Mouse (Mus musculus) cerebellum, postnatal 10 days (tissue): ENCODE measurements around the gene Slc35e2.

Experiments used
- DNase-seq, 2 experiments: peaks; one replicate each; pipeline ENCODE4 v3.0.0; 2021; ENCODE audit warnings: mixed read lengths in 2 of 2

Gene Slc35e2

DNA sequence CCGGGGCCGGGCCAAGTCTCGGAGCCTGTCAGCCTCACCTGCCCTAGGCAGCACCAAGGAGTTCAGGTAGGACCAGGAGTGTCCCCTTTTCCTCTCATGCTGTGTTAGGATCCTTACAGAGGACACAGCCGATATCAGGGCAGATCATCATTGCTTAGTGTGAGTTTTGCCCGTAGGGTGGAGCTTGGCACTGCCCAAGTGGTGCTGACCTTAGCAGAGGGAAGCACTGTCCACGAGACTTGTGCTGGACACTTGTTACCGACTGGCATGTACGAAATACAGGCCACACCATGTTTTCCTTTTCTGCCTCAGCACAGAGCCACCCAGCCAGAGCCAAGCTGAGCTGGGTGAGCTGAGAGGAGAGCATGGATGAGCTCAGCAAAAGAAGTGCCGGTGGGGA, 24.1 kb upstream of the Slc35e2 start:
- DNase-seq: no peak

DNA sequence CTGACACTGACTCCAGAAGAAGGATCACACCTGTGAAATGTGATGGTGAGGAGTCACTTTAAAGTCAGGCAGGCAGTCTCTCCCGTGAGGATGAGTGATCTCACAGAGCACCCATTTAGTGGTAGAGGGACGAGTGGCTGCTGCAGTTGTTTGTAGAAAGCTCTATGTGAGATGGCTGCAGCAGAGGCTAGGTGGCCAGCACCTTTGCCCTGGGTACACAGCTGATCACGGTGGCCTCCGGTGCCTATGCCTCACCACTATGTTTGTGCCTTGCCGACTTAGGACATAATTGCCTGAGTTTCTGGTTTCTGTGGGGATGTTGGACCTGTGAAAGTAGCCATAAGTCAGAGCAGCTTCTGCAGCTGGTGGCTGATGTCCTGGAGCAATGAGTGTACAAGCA, 23.5 kb upstream of the Slc35e2 start:
- DNase-seq: no peak

DNA sequence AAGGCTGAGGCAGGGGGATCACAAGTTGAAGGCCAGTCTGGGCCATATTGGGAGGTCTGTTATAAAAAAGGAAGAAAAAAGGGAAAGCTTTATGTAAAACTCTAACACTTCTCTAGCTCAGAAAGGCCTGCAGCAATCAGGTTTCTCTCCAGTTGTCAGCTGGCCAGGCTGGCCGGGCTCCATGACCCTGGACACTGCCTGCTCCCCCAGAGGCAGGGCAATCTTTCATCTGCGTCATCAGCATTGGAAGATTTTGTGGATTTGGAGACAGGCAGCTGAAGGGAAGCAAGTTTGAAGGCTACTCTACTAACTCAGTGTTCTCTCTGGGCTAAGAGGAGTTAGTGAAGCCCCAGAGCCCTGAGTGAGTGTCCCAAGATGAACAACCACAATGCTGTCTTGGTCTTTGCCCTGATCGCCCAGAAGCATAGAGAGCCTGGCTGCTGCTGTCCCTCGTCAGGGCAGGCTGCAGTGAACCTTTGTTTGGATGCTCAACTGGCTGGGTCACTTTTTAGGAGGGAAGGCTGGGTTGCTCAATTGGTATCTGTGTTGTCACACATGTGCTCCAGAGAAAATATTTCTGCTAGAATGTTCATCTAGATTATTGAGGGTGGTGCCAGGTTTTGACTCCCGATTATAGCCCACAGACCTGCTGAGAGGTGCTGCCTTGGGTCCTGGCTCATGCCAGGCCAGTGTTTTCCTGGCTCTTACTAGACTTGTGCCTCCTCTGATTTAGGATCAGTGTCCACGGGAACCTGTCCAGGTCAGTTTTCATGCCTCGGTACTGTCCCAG, 22.7 kb upstream of the Slc35e2 start:
- DNase-seq: no peak

DNA sequence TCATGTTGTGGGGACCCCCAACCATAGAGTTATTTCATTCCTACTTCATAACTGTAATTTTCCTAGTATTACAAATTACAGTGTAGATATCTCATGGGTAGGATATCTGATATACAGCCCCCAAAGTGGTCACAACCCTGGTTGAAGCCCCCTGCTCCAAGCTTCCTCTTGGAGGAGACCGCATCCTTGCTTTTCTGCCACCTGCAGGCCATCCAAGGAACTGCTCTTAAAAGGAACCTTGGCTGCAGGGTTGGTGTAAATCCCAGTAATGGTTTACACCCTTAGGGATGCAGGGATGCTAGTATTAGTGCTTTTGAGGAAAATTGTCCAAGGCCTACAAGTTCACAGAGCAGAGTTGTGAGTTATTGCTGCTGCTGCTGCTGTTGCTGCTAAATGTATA, 20.8 kb upstream of the Slc35e2 start:
- peak; percentile 82 to 86 for DNase-seq

DNA sequence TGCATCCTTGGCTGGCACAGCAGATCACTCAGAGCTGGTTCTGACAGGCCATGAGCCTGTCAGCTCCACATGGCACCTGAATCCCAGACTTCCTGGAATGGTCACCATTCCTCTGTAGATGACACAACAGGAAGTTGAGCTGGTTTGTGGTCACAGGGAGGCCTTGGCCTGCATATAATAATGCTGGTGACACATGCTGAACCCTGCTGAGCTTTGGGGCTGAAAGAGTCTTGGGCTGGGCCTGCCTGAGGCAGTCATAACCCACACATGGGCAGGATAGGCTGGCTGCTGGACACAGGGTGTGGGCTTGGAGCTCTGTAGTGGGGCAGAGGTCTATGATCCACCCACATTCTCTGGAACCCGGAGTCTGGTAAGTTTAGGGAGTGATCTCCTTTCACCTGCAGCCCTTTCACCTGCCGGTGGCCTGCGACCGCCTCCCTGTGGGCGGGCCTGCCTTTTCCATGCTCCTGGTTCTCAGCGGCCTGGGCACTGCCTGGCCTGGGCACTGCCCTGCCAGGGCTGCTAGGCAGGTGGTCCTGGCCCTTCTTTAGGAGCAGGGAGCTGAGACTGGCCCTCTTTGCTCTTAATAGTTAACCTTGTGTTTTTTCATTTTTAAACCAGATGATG, 18.8 kb upstream of the Slc35e2 start:
- no peak for DNase-seq

DNA sequence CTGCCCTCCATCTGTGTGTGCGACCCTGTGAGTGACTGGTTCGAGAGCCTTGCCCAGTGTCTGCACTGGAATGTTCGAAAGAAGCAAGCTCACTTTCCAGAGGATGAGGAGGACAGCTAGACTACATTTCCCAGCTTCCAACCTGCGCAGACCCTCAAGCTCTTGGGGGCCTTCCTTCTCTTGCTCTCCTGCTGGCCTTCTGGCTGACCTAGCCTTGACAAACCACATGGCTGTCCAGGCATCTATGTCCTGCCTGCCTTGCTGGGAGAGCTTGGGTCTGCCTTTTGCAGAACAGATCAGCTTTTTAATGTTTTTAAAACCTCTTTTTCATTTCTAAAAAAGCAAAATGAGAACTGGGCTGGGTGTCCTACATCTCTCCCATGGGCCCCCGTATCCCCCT, 11.9 kb upstream of the Slc35e2 start:
- no peak for DNase-seq

DNA sequence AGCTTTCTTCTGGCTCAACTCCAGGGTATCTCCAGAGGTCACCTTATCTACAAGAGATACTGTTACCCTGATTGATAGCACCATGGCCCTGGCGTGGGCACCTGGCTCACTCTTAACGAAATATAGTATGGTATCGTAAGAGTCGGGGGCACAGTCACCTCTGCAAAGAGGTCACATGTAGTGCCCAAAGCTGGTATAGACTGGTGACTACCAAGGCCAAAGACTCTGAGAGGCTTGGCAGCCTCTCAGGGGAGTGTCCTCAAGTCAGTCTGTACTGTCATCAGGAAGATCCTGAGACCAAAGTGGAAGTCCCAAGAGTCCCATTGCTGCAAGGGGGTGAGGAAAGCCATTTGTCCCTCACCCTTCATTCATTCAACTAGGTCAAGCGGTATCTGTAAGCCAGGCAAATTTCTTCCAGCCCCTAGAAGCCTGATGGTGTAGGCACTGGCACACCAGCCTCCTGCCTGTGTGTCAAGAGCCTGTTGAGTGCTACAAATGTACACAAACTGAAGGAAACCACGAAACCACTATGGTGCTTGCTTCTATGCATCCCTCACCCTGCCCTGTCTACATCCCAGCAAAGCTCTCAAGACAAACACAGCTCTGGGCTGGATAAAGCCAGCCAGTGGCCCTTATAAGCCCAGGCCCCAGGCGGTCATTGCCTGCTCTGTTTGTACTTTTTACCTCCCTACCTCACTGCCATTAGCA, 10.1 kb upstream of the Slc35e2 start:
- DNase-seq: no peak

DNA sequence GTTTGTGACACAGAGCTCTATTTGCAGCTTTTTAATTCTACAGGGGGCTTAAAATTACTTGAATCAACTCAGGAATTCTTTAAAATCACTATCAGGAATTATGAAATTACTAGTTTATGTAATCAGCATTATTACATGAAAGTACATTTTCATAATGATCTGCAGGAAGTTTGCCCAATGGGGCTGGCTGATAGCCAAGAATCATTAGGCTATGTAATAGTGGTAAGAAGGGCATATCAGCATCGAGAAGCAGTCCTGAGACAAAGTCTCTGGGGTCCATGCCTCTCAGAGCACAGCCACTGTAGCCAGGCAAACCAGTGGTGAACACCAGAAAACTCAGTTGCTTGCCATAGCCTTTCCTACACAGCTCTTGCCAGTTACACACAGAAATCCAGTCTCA, 7.4 kb upstream of the Slc35e2 start:
- DNase-seq: peak; percentile 20 to 29

DNA sequence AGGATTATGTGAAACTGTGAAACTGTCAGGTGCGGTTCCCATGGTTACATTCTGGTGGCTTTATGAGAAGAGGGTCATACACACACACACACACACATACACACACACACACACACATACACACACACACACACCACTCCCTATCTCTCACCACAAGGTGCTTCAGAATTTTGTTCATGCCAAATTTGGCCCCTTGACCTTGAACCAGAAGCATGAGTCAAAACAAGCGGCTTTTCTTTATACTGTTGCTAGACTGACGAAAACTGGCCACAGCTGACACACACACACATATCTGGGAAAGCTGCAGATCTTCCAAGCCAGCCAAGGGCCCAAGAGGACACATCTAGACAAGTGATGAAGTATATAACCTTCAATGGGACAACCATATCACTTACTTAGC, 5.4 kb upstream of the Slc35e2 start:
- DNase-seq: no peak

DNA sequence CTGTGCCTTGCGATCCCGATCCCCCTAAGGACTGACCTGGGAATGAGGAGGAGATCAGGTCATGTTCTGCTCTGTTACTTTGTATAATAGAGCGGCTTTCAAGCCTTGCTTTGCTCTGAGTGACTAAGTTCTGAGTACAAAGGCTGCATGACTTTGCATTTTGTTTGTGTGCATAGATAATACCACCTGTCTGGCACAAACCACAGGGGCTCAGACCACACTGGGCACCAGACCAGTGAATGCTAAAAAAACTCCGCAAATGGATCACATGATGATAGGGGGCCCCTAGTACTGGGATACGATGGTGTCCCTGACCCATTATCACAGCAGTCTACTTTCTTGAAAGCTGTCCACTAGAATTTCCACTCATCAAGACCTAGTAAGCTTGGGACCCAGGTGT, 4.6 kb upstream of the Slc35e2 start:
- DNase-seq: no peak

DNA sequence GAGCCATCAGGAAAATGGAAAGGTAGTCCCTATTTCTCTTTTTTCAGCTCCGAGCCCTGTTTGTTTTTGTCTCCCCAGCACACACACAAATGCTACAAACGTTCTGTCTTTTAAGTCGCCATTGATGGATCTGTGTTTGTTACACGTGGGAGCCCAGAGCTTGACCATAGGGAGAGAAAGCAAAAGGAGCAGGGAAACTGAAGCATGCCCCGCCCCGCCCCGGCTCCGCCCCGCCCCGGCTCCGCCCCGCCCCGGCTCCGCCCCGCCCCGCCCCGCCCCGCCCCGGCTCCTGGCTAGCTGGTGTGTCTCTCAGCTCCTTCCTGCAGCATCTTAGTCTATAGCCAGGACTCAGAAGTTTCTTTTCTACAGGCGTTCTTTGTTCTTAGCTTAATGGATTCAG, 2.7 kb upstream of the Slc35e2 start:
- DNase-seq: no peak

DNA sequence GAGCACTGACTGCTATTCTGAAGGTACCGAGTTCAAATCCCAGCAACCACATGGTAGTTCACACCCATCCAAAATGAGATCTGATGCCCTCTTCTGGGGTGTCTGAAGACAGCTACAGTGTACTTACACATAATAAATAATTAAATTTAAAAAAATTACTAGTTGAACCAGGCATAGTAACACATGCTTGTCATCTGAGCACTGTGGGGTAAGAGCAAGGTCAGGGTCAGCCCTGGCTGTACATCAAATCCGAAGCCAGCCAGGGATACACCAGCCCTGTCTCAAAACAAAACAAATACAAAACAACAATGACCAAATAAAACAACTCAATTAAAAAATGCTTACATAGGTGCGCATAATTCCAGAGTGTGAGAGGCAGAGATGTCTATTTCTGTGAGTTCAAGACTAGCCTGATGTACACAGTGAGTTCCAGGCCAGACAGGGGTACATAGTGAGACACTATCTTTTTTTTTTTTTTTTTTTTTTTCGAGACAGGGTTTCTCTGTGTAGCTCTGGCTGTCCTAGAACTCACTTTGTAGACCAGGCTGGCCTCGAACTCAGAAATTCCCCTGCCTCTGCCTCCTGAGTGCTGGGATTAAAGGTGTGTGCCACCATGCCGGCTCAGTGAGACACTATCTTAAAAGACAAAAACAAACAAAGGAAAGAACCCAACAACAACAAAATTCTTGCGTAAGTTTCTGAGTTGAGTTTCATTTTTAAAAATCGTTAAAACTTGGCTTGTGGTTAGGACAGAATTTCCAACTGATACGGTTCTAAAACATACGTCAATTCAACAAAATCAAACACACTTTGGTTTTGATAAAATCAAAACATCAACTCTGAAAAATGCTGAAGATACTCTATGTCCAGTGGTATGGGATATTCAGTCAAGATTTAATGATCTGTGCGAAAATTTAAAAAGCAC, 1.1 kb upstream of the Slc35e2 start:
- no peak for DNase-seq

DNA sequence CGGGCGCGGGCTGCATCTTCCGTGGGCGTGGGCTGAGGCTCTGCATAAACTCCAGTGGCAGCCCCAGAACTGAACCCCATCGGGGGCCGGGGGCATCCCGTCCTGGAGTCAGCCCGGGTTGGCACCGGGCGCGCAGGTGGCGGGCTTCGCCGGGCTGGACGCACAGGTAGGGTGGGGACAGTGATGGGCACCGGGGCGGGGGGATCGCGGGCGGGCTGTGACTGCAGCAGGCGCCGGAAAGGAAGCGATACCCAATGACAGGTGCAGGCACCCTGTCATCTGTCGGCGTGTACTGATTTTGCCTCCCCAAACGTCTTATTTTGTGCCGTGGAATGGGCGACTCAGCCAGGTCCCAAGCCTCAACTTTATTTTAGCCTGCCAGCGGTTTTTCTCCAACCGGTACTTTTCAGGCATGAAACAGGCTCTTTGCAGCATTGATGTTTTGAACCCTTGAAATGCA, 811 bp downstream of the Slc35e2 start:
- DNase-seq: no peak

DNA sequence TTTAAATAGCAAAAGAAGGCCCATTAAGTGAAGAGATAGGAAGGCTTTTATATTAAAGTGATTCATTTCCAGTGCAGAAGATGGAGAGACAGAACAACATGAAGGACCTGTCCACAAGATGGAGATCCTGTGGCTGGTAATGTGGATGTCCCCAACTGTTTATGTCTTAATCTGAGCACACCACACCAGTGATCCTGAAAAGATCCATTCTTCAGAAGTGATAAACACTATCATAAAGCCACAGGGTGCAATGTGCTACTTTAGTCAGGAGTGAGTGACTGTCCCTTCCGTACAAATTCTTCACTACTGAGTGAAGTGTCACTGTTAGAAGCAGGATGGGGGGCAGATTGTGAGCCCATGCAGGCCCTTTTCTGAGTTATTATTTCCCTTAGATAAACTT, 1.5 kb downstream of the Slc35e2 start:
- no peak for DNase-seq

DNA sequence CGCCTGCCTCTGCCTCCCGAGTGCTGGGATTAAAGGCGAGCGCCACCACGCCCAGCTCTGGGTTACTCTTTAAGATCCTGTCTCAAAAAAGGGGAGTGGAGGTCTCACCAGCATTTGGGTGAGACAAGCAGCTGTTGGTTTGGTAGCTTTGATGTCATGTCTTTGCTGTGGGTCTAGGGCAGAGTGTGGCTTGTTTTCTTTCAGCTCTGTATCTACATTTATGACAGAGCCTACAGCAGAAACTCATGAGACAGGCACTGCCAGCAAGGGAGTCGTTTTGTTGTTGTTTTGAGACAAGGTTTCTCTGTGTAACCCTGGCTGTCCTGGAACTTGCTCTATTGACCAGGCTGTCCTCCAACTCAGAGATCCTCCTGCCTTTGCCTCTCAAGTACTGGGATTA, 2.6 kb downstream of the Slc35e2 start:
- DNase-seq: no peak

DNA sequence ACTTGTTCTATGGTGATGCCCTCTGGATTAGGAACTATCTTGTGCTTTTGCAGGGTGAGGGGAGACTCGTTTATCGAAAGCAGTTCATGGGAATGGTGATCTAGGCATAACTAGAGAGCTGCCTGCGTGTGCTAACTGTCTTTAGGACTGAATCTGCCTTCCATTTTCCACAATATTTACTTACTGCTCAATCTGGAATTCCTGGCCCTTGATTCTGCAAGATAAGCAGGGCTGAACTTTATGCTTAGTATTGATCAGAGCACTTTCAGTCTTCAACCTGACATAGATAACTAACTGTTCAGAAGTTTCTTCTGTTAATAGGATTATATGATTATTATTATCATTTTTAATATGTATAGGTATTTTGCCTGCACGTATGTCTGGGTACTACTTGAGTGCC, 3.9 kb downstream of the Slc35e2 start:
- DNase-seq: no peak

DNA sequence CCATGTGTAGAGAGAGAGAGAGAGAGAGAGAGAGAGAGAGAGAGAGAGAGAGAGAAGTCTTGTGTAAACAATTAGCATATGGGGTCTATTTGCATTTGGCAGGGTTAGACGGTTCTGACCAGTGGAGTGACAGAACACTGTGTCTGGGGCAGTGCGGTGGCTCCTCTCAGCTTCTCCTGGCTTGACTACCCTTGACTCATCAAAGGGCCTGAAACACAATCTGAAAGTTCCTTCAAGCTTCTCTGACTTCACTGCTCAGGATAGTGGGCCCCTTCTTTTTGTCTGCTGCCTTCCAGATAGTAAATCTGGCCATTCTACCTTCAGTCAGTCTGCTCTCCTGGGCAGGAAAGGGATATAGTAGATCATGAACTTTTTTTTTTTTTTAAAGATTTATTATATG, 5.6 kb downstream of the Slc35e2 start:
- DNase-seq: no peak

DNA sequence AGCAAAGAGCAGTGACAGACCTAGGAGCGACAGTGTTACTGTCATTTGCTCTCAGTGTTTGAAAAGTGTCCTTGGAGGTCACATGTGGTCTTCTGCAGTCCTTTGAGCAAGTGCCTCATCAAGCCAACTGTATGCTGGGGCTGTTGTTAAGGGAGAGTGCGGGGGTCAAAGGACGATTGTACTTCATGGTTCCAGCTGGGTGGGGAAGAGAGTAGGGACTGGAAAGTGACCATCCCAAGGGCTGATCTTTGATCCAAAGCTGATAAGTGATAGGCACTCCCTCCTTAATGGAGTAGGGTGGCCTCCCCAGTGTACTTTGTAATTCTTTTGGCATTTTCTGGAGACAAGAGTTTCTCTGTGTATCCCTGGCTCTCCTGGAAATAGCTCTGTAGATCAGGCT, 10.6 kb downstream of the Slc35e2 start:
- DNase-seq: no peak

DNA sequence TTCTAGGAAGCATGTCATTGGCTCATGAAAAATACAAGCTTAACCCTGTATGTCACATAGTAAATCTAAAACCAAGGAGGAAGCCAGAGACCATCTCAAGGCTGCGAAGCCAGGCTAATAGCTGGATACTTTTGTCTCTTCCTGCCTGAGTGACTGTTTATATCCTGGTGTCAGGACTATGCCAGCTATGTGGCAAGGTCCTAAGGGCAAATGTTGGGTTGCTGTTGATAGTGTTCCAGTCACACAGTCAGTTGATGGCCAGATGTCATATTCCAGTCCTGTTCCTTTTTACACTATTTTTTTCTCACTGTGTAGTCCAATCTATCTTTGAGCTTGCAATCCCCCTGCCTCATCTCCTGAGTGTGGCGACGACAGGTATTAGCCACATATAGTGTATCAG, 12.0 kb downstream of the Slc35e2 start:
- DNase-seq: no peak

DNA sequence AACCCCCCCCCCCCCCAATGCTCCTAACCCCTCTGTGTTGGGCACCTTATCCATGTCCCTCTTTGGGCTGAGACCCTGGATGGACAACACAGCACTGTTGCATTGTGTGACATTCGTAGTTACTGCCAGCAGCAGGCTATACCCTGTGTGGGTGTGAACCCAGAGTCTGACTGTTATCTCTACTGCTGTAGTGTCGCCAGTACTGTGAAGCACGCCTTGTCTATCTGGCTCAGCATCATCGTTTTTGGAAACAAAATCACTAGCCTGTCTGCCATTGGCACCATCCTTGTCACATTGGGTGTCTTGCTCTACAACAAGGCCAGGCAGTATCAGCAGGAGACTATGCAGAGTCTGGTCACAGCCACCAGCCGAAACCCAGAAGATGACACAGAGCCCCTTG, 17.1 kb downstream of the Slc35e2 start:
- no peak for DNase-seq

DNA sequence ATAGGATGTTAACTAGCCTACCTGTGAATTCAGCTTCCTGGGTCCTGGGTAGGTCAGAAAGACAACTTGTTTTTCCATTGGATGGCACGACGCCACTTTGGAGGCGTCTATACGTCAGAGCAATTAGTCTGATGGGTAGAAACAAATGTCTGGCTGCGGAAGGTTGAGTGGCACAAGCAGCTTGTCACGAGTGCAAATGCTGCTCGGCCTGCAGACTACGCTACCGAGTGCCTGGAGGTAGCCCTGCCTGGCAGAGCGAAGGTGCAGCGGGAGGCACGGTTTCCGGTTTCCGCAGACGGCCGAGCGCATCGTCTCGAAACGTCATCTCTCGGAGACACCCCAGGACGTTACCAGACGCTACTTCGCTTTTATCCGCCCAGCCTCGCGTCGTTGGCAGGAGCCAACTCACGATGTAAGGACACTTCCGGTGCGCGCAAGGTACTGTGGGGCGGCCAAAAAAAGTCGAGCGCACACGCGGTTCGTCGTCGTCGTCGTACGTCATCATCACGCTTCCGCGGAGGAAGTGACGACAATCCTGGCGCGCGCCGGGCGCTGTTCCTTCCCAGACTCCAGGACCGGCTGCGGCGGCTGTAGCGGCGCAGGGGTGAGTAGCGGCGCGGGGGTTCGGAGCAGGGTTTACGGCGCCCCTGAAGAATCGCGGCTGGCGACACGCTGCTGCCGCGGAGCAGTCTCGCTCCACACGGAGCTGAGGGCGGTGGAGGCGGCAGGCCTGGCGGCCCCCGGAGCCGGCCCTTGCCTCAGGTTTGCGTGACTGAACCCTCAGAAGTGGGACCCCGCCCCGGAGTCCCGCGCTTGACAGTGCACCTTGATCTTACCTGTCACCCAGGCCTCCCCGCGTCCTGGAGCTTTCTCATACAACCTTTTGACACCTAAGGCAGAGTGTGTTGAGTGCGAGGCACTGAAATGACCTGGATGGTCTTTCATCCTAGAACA, 23.4 kb downstream of the Slc35e2 start, which contains the start of gene Cdk11b:
Gene Cdk11b, plus strand, starts transcription at position 517 of the 954 bp plus-strand sequence.
- DNase-seq: peak; percentile 98

DNA sequence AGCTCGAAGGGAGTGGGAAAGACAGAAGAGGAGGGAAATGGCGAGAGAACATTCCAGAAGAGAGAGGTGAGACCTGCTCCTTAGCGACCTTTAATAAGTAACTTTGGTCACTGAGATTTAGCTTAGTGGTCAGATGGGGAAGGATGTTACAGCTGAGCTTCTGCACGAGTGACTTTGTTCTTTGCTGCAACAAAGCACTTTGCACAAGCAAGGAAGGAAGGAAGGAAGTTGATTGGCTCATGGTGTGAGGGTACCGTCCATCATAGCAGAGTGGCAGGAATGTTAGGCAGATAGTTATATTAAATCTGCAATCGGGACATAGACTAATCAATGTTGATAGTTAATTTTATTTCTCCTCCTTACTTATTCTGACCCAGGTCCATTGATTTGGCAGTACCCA, 29.1 kb downstream of the Slc35e2 start:
- no peak for DNase-seq
